Mouse (Mus musculus) mesoderm, embryonic 11.5 days (tissue): ENCODE results near the gene Strip2.

Experiments
- DNase-seq: peaks from one replicate; pipeline ENCODE4 v3.0.0-alpha.2; 2012; ENCODE audit warnings: low read depth, low spot score

The Strip2 gene

DNA sequence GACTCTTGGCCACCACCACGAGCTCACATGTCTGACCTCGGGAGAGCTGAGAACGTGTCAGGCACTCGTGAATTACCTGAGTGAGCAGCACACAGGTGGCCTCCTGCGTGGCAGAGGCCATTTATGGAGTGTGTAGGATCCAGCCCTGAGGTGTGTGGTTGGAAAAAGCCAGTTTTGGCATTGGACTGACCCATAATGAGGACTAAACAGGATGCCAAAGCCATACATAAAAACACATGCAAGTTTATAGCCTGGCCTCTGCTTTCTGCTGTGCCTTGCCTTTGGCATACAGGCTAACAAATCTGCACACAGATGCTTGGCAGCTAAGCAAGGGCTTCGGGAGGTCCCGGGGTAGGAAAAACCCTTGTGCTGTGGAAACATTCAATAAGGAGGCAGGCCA, 92.4 kb downstream of the Strip2 start:
- DNase-seq, result no peak
